Mouse (Mus musculus) telencephalon, adult 2 months (tissue): ENCODE data around the gene Hvcn1.

Experiments
- DNase-seq: peaks from one replicate; pipeline ENCODE4 v3.0.0-alpha.2; 2011; ENCODE audit warnings: low read depth, low spot score

The Hvcn1 gene

GRCm38 (mm10) chr5:122234319-122235195 is 28.0 kb downstream of the Hvcn1 start:
- DNase-seq, result no peak

- DNase-seq, result peak; percentile 35
Observed at GRCm38 (mm10) chr5:122235196-122235836, 28.7 kb downstream of the Hvcn1 start.

- DNase-seq, result peak; percentile 53
Observed at GRCm38 (mm10) chr5:122237200-122237599, 30.6 kb downstream of the Hvcn1 start.

GRCm38 (mm10) chr5:122239618-122240017 is 33.0 kb downstream of the Hvcn1 start:
- no peak for DNase-seq

GRCm38 (mm10) chr5:122240521-122240920 is 33.9 kb downstream of the Hvcn1 start:
- DNase-seq, result no peak

- peak; percentile 28 for DNase-seq
Observed at GRCm38 (mm10) chr5:122240989-122241388, 34.4 kb downstream of the Hvcn1 start.

- DNase-seq, result no peak
Observed at GRCm38 (mm10) chr5:122242521-122243123, 36.0 kb downstream of the Hvcn1 start.

GRCm38 (mm10) chr5:122243781-122244523 is 37.3 kb downstream of the Hvcn1 start:
- DNase-seq, result peak; percentile 71

- no peak for DNase-seq
Observed at GRCm38 (mm10) chr5:122245186-122245585, 38.6 kb downstream of the Hvcn1 start.

- DNase-seq, result no peak
Observed at GRCm38 (mm10) chr5:122246547-122247167, 40.1 kb downstream of the Hvcn1 start.

GRCm38 (mm10) chr5:122247529-122247928 is 40.9 kb downstream of the Hvcn1 start:
- DNase-seq, result peak; percentile 75

GRCm38 (mm10) chr5:122247934-122248333 is 41.3 kb downstream of the Hvcn1 start:
- no peak for DNase-seq

- no peak for DNase-seq
Observed at GRCm38 (mm10) chr5:122249281-122249680, 42.7 kb downstream of the Hvcn1 start.

- DNase-seq, result peak; percentile 55
Observed at GRCm38 (mm10) chr5:122251895-122252606, 45.4 kb downstream of the Hvcn1 start.

- no peak for DNase-seq
Observed at GRCm38 (mm10) chr5:122258027-122258741, 51.6 kb downstream of the Hvcn1 start.

GRCm38 (mm10) chr5:122262104-122262503 is 55.5 kb downstream of the Hvcn1 start:
- DNase-seq, result no peak

- peak; percentile 92 for DNase-seq
Observed at GRCm38 (mm10) chr5:122263933-122264905, 57.6 kb downstream of the Hvcn1 start, which contains the start of gene Tctn1. Tctn1 (minus strand) TSS chr5:122264460.

- DNase-seq, result no peak
Observed at GRCm38 (mm10) chr5:122265187-122265586, 58.6 kb downstream of the Hvcn1 start.

GRCm38 (mm10) chr5:122265942-122266341 is 59.3 kb downstream of the Hvcn1 start:
- no peak for DNase-seq
